Mouse (Mus musculus): ENCODE results near the gene Atg5. TPM values are rescaled to one million over a fixed set of nuclear protein-coding genes. Genes with fewer than 3 reads are reported as not detected.

The Atg5 gene
- polyA plus RNA-seq, 1 experiment from 2014 or later = 46.7 TPM

GRCm38 (mm10) chr10:44285935-44286334 lies 17.8 kb downstream of the Atg5 start:
- ATAC-seq (ENCODE audit: low FRiP score) = no peak
- H3K4me1 ChIP-seq = no peaks in the 10 kb centered on the region
- H3K36me3 ChIP-seq = peaks cover 25% of the 10 kb centered on the region
- H3K27me3 ChIP-seq = no peaks in the 10 kb centered on the region
- H3K27ac ChIP-seq = no peak overlapping the region
- no peaks in the 10 kb centered on the region for H3K9me3 ChIP-seq (replicated peaks)
- no peak overlapping the region for H3K4me2 ChIP-seq (replicated peaks)
- no peak overlapping the region for H3K4me3 ChIP-seq
- 92% methylated on average over 4 of the region's 4 CpGs for WGBS
- H3K9ac ChIP-seq = no peak overlapping the region

GRCm38 (mm10) chr10:44290876-44291275 lies 22.7 kb downstream of the Atg5 start:
- Histone ChIP-seq H3K27me3 (no peaks in the 10 kb centered on the region), H3K4me1 (no peaks in the 10 kb centered on the region), H3K9me3 (replicated peaks) (no peaks in the 10 kb centered on the region), H3K36me3 (peaks cover 25% of the 10 kb centered on the region), H3K9ac (no peak overlapping the region), H3K4me2 (replicated peaks) (no peak overlapping the region), H3K4me3 (no peak overlapping the region), H3K27ac (no peak overlapping the region)
- 93% methylated on average over 2 of the region's 2 CpGs for WGBS
- no peak for ATAC-seq (ENCODE audit: low FRiP score)

- ATAC-seq (ENCODE audit: low FRiP score) = no peak
- Histone ChIP-seq H3K27ac (no peak overlapping the region), H3K4me2 (replicated peaks) (no peak overlapping the region), H3K4me1 (no peaks in the 10 kb centered on the region), H3K27me3 (no peaks in the 10 kb centered on the region), H3K4me3 (no peak overlapping the region), H3K9me3 (replicated peaks) (no peaks in the 10 kb centered on the region), H3K9ac (no peak overlapping the region), H3K36me3 (peaks cover 14% of the 10 kb centered on the region)
- WGBS = 68% methylated on average over 3 of the region's 3 CpGs
Observed at GRCm38 (mm10) chr10:44292205-44292604, 24.0 kb downstream of the Atg5 start.

GRCm38 (mm10) chr10:44299165-44299564 lies 31.0 kb downstream of the Atg5 start:
- H3K4me2 ChIP-seq (replicated peaks) = no peak overlapping the region
- H3K9ac ChIP-seq = no peak overlapping the region
- H3K27me3 ChIP-seq = no peaks in the 10 kb centered on the region
- no peaks in the 10 kb centered on the region for H3K4me1 ChIP-seq
- no peak for ATAC-seq (ENCODE audit: low FRiP score)
- H3K4me3 ChIP-seq = no peak overlapping the region
- no peak overlapping the region for H3K27ac ChIP-seq
- peaks cover 9% of the 10 kb centered on the region for H3K36me3 ChIP-seq
- H3K9me3 ChIP-seq (replicated peaks) = no peaks in the 10 kb centered on the region
- 85% methylated on average over 9 of the region's 9 CpGs for WGBS

- H3K4me2 ChIP-seq (replicated peaks) = no peak overlapping the region
- WGBS = 88% methylated on average over 4 of the region's 4 CpGs
- ATAC-seq (ENCODE audit: low FRiP score) = no peak
Observed at GRCm38 (mm10) chr10:44300078-44300477, 31.9 kb downstream of the Atg5 start.

GRCm38 (mm10) chr10:44303648-44304329 lies 35.6 kb downstream of the Atg5 start:
- no peaks in the 10 kb centered on the region for H3K27me3 ChIP-seq
- H3K4me1 ChIP-seq = no peaks in the 10 kb centered on the region
- ATAC-seq (ENCODE audit: low FRiP score) = no peak
- H3K4me3 ChIP-seq = no peak overlapping the region
- 96% methylated on average over 15 of the region's 15 CpGs for WGBS
- no peak overlapping the region for H3K9ac ChIP-seq
- H3K36me3 ChIP-seq = peaks cover 17% of the 10 kb centered on the region
- H3K4me2 ChIP-seq (replicated peaks) = no peak overlapping the region
- H3K27ac ChIP-seq = no peak overlapping the region
- H3K9me3 ChIP-seq (replicated peaks) = no peaks in the 10 kb centered on the region

More at GRCm38 (mm10) chr10:44300078-44300477, 31.9 kb downstream of the Atg5 start:
- Histone ChIP-seq H3K4me3 (no peak overlapping the region), H3K9me3 (replicated peaks) (no peaks in the 10 kb centered on the region), H3K4me1 (no peaks in the 10 kb centered on the region), H3K36me3 (peaks cover 11% of the 10 kb centered on the region), H3K27me3 (no peaks in the 10 kb centered on the region), H3K27ac (no peak overlapping the region), H3K9ac (no peak overlapping the region)

GRCm38 (mm10) chr10:44304330-44304717 lies 36.2 kb downstream of the Atg5 start:
- Histone ChIP-seq H3K9me3 (replicated peaks) (no peaks in the 10 kb centered on the region), H3K27ac (no peak overlapping the region), H3K27me3 (no peaks in the 10 kb centered on the region), H3K9ac (no peak overlapping the region), H3K4me2 (replicated peaks) (no peak overlapping the region), H3K36me3 (peaks cover 17% of the 10 kb centered on the region), H3K4me3 (no peak overlapping the region), H3K4me1 (no peaks in the 10 kb centered on the region)
- ATAC-seq (ENCODE audit: low FRiP score) = no peak
- WGBS = 92% methylated on average over 3 of the region's 3 CpGs

GRCm38 (mm10) chr10:44304845-44305244 lies 36.7 kb downstream of the Atg5 start:
- Histone ChIP-seq H3K9ac (no peak overlapping the region), H3K4me1 (no peaks in the 10 kb centered on the region), H3K36me3 (peaks cover 17% of the 10 kb centered on the region), H3K27me3 (no peaks in the 10 kb centered on the region), H3K27ac (no peak overlapping the region), H3K4me3 (no peak overlapping the region), H3K4me2 (replicated peaks) (no peak overlapping the region), H3K9me3 (replicated peaks) (no peaks in the 10 kb centered on the region)
- 85% methylated on average over 3 of the region's 3 CpGs for WGBS
- ATAC-seq (ENCODE audit: low FRiP score) = no peak

- Histone ChIP-seq H3K4me1 (no peaks in the 10 kb centered on the region), H3K36me3 (peaks cover 17% of the 10 kb centered on the region), H3K4me3 (no peak overlapping the region), H3K4me2 (replicated peaks) (no peak overlapping the region), H3K9me3 (replicated peaks) (no peaks in the 10 kb centered on the region), H3K27me3 (no peaks in the 10 kb centered on the region), H3K9ac (no peak overlapping the region), H3K27ac (no peak overlapping the region)
- WGBS = 96% methylated on average over 6 of the region's 6 CpGs
- ATAC-seq (ENCODE audit: low FRiP score) = no peak
Observed at GRCm38 (mm10) chr10:44306308-44306707, 38.1 kb downstream of the Atg5 start.

- ATAC-seq (ENCODE audit: low FRiP score) = no peak
- Histone ChIP-seq H3K9me3 (replicated peaks) (no peaks in the 10 kb centered on the region), H3K36me3 (peaks cover 17% of the 10 kb centered on the region), H3K4me2 (replicated peaks) (no peak overlapping the region), H3K4me1 (no peaks in the 10 kb centered on the region), H3K4me3 (no peak overlapping the region), H3K27ac (no peak overlapping the region), H3K9ac (no peak overlapping the region), H3K27me3 (no peaks in the 10 kb centered on the region)
Observed at GRCm38 (mm10) chr10:44308280-44308679, 40.1 kb downstream of the Atg5 start.

GRCm38 (mm10) chr10:44309250-44309649 lies 41.1 kb downstream of the Atg5 start:
- H3K27ac ChIP-seq = no peak overlapping the region
- no peaks in the 10 kb centered on the region for H3K27me3 ChIP-seq
- no peak overlapping the region for H3K4me2 ChIP-seq (replicated peaks)
- ATAC-seq (ENCODE audit: low FRiP score) = no peak
- no peak overlapping the region for H3K9ac ChIP-seq
- 92% methylated on average over 6 of the region's 6 CpGs for WGBS
- no peaks in the 10 kb centered on the region for H3K9me3 ChIP-seq (replicated peaks)
- H3K36me3 ChIP-seq = peaks cover 9% of the 10 kb centered on the region
- H3K4me1 ChIP-seq = no peaks in the 10 kb centered on the region
- H3K4me3 ChIP-seq = no peak overlapping the region

GRCm38 (mm10) chr10:44315276-44315675 lies 47.1 kb downstream of the Atg5 start:
- Histone ChIP-seq H3K4me1 (no peaks in the 10 kb centered on the region), H3K27ac (no peak overlapping the region), H3K4me2 (replicated peaks) (no peak overlapping the region), H3K9ac (no peak overlapping the region), H3K4me3 (no peak overlapping the region), H3K27me3 (no peaks in the 10 kb centered on the region), H3K36me3 (peaks cover 8% of the 10 kb centered on the region), H3K9me3 (replicated peaks) (no peaks in the 10 kb centered on the region)
- ATAC-seq (ENCODE audit: low FRiP score) = no peak; the same call in 1 of the 2 replicates
- WGBS = 32% methylated on average over 5 of the region's 5 CpGs
